Mouse (Mus musculus) brain, adult 2 months (tissue): ENCODE measurements at regions not wholly inside any gene's neighbourhood (a gene's known extent, or its start where the extent isn't known, plus 50 kb on each side); places are given as distances from the start of the nearest gene placed in this dataset.

Experiments
- DNase-seq: peaks from one replicate; pipeline ENCODE4 v3.0.0; 2011; ENCODE audit warnings: low read depth, low spot score

GRCm38 (mm10) chr8:6002612-6003011 lies 897.5 kb upstream of the Slc10a2 start:
- no peak for DNase-seq

GRCm38 (mm10) chr8:5994846-5995245 lies 889.7 kb upstream of the Slc10a2 start:
- DNase-seq = peak; percentile 35

- no peak for DNase-seq
Measured at GRCm38 (mm10) chr8:5965403-5966015, 860.4 kb upstream of the Slc10a2 start.

- no peak for DNase-seq
Measured at GRCm38 (mm10) chr8:5964299-5964698, 859.1 kb upstream of the Slc10a2 start.

GRCm38 (mm10) chr8:5938057-5938456 lies 832.9 kb upstream of the Slc10a2 start:
- no peak for DNase-seq

GRCm38 (mm10) chr8:5918136-5918535 lies 813.0 kb upstream of the Slc10a2 start:
- peak; percentile 34 for DNase-seq
